Mouse (Mus musculus) yolk sac, embryonic 10.5 days (tissue): ENCODE results near the gene Ccdc141.
A peak's percentile ranks its signal among the peaks of the same experiment; 100 is the strongest.

Experiments used
- DNase-seq: peaks from one replicate; pipeline ENCODE4 v3.0.0-alpha.2; 2017; ENCODE audit warnings: low spot score

Ccdc141 gene

GRCm38 (mm10) chr2:77173821-77174220 lies 3.4 kb upstream of the Ccdc141 start:
- DNase-seq: no peak

- no peak for DNase-seq
Measured at GRCm38 (mm10) chr2:77173366-77173765, 2.9 kb upstream of the Ccdc141 start.

GRCm38 (mm10) chr2:77172241-77172671 lies 1.8 kb upstream of the Ccdc141 start:
- peak; percentile 32 for DNase-seq

- peak; percentile 46 for DNase-seq
Measured at GRCm38 (mm10) chr2:77171444-77172240, 1.2 kb upstream of the Ccdc141 start.

GRCm38 (mm10) chr2:77169916-77170632 lies 362 bp downstream of the Ccdc141 start:
- peak; percentile 55 for DNase-seq

GRCm38 (mm10) chr2:77169218-77169617 lies 1.2 kb downstream of the Ccdc141 start:
- no peak for DNase-seq

- DNase-seq: no peak
Measured at GRCm38 (mm10) chr2:77168781-77169180, 1.7 kb downstream of the Ccdc141 start.

- no peak for DNase-seq
Measured at GRCm38 (mm10) chr2:77168081-77168685, 2.3 kb downstream of the Ccdc141 start.

- no peak for DNase-seq
Measured at GRCm38 (mm10) chr2:77166366-77166765, 4.1 kb downstream of the Ccdc141 start.

- DNase-seq: no peak
Measured at GRCm38 (mm10) chr2:77164662-77165061, 5.8 kb downstream of the Ccdc141 start.

- DNase-seq: no peak
Measured at GRCm38 (mm10) chr2:77163381-77163780, 7.1 kb downstream of the Ccdc141 start.

- no peak for DNase-seq
Measured at GRCm38 (mm10) chr2:77162135-77162534, 8.3 kb downstream of the Ccdc141 start.

GRCm38 (mm10) chr2:77157546-77157945 lies 12.9 kb downstream of the Ccdc141 start:
- no peak for DNase-seq

- no peak for DNase-seq
Measured at GRCm38 (mm10) chr2:77154080-77154479, 16.4 kb downstream of the Ccdc141 start.

- DNase-seq: no peak
Measured at GRCm38 (mm10) chr2:77151255-77151654, 19.2 kb downstream of the Ccdc141 start.

GRCm38 (mm10) chr2:77149576-77149975 lies 20.9 kb downstream of the Ccdc141 start:
- no peak for DNase-seq

- no peak for DNase-seq
Measured at GRCm38 (mm10) chr2:77148215-77148614, 22.2 kb downstream of the Ccdc141 start.

GRCm38 (mm10) chr2:77146968-77147367 lies 23.5 kb downstream of the Ccdc141 start:
- DNase-seq: no peak

GRCm38 (mm10) chr2:77146291-77146690 lies 24.1 kb downstream of the Ccdc141 start:
- DNase-seq: peak; percentile 9

- no peak for DNase-seq
Measured at GRCm38 (mm10) chr2:77143536-77143935, 26.9 kb downstream of the Ccdc141 start.

GRCm38 (mm10) chr2:77138879-77139278 lies 31.6 kb downstream of the Ccdc141 start:
- no peak for DNase-seq

GRCm38 (mm10) chr2:77134906-77135305 lies 35.5 kb downstream of the Ccdc141 start:
- DNase-seq: no peak

GRCm38 (mm10) chr2:77133407-77133806 lies 37.0 kb downstream of the Ccdc141 start:
- no peak for DNase-seq
